Mouse (Mus musculus) erythroblast, embryonic 14.5 days (primary cell): Measurements from ENCODE around the gene Fam89a.

Source experiments
- GATA1 ChIP-seq: IDR thresholded peaks from 2 replicates; pipeline ENCODE4 v1.6.1; 2012; ENCODE audit warnings: low read length, inconsistent platforms, mixed read lengths
- TAL1 ChIP-seq: IDR thresholded peaks from 3 replicates; pipeline ENCODE4 v1.6.1; 2012; ENCODE audit warnings: low read length, inconsistent platforms, mixed read lengths

DNA sequence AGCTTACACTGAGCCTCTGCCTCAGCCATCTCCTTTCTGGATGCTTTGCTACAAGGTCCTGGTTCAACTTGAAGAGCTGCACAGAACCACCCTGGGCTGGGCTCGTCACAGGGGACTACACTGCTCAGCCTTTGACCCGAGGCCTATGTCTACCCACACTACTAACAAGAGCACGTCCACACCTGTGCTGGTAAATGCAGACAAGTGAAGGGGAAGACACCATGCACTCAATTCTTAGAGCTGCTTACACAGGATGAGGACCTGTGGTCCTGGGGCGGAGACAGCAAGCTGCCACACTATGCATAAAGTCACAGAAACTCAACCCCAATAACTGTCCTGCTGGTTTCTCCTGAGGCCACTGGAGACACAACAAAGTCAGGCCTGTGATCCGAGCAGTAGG is 51.4 kb downstream of the Fam89a start:
- TF ChIP-seq GATA1 = no peak
- no peak for TF ChIP-seq TAL1
